Mouse (Mus musculus) spleen, postnatal 14 days (tissue): ENCODE results near the gene Hoxa10.

ENCODE experiments used
- DNase-seq, 2 experiments: peaks; one replicate each; pipeline ENCODE4 v3.0.0; 2021 to 2022; ENCODE audit warnings: low spot score in 2 of 2

Hoxa10 gene

DNA sequence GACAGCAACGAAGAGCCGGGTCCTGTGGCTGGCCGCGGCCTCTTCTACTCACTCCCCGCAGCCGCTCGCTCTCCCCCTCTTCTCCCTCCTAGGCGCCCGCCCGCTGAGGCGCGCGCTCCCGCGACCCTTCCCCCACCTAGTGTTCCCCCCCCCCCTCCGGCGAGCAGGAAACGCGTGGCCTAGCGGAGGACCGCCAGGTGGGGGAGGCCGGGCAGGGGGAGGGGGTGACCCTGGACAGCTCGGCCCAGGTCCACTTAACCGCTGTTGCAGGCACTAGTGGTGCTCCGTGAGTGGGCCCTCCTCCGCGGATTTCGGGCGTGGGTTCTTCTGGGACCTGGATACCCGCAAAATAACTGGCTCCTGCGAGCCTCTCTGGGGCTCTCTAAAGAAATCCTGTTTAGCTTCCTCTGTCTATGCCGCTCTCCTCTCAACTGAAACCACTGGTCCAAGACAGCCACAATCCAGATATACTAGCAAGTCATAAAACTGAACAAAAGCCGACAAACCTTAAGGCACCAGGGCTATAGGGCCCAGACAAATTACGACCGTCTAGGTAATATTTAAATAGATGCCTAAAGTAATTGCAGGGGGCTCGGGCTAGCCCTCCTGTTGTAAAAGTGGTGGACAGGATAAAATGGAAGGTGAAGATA lies 10.0 kb downstream of the Hoxa10 start, which contains the start of gene Hoxa9:
Hoxa9 (minus strand) TSS at position 574 of the 650 bp plus-strand sequence.
- DNase-seq, result no peak

- no peak for DNase-seq
Observed at GRCm38 (mm10) chr6:52229558-52230416, 10.9 kb downstream of the Hoxa10 start.

GRCm38 (mm10) chr6:52228475-52229465 lies 11.9 kb downstream of the Hoxa10 start:
- no peak for DNase-seq

DNA sequence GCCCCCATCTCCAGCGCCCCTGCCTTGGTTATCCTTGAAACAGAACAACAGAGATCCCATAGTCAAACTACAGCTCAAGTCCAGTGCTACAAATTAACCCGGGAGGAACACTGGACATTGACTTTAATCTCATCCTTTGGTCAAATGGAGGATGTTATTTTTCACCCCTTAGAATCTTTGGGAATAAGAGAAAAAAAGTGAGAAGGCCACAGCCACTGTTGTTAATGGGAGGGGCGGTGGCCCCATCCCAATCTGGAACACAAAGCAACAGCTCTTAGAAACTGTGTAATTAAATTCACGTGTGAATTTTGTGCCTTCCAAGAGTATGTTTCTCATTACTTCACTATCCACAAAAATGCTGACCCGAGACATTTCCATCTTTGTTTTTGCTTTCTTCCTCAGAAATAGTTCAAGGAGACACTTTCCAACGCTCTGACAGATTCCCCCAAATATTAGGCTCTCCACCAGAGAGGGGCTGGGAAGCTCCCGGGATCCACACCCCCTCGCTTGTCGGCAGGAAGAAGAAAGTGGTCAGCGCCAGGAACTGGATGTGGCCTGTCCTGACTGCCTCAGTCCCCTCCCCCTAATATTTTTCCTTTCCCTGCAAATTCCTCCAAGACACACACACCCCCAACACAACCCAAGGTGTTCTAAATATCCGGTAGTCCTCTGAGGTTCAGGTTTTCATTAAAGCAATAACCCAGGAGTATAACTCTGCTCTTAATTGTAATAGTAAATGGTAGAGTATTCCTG lies 13.0 kb downstream of the Hoxa10 start:
- DNase-seq, result no peak

DNA sequence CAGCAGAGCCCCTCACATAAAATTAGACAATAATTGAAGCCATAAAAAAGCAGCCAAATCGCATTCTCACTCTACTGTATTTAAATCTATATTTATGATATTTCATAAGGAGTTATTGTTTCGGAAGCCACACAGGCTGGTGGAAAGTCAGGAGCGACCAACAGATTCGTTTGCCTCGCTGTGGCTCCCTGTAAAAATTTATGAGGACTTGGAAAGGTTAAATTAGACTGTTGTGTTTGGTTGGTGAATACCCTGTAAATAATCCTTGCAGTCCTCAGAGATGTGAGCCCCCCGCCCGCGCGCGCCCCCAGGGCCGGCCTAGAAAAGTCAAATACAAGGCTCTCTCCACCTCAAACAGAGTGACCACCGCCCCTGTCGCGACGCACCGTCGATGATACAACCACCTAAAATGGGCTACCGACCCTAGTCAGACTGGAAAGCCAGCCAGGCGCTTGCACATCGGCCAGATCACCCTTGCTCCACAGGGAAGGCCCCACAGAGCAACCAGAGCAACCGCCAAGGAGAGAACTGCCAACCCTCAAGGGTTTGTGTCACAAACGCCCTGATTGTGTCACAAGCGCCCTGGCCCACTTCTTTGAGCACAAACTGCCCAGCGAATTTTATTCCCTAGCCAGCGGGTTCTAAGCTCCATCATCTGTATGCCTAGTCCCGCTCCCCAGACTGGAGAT lies 13.9 kb downstream of the Hoxa10 start:
- DNase-seq, result no peak

DNA sequence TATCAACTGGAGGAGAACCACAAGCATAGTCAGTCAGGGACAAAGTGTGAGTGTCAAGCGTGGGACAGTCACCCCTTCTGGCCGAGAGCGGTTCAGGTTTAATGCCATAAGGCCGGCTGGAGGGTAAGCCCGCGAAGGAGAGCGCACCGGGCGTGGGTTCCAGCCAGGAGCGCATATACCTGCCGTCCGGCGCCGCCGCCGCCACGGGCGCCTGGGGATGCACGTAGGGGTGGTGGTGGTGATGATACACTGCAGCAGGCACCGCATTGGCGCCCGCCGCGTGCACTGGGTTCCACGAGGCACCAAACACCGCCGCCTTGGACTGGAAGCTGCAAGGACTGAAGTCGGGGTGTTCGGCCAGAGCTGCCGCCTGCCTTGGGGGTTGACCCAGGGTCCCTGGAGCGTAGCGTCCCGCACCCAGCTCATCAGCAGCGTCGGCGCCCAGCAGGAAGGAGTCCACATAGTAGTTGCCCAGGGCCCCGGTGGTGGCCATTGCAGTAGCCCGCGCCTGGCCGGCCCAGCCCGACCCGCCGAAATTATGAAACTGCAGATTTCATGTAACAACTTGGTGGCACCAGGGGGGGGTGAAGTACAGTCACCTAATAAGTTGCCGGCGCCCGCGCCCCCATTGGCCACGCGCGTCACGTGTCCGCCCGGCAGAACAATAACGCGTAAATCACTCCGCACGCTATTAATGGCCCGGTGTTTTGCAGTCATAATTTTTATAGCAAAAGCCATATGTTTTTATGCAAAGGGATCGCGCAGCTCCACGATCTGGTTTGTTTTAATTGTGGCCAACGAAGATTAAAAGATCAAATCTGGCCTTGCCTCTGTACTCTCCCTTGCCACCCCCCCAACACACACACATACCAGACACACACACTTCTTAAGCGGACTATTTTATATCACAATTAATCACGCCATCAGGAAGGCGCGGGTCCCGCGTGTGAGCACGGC lies 14.8 kb downstream of the Hoxa10 start:
- DNase-seq, result no peak

DNA sequence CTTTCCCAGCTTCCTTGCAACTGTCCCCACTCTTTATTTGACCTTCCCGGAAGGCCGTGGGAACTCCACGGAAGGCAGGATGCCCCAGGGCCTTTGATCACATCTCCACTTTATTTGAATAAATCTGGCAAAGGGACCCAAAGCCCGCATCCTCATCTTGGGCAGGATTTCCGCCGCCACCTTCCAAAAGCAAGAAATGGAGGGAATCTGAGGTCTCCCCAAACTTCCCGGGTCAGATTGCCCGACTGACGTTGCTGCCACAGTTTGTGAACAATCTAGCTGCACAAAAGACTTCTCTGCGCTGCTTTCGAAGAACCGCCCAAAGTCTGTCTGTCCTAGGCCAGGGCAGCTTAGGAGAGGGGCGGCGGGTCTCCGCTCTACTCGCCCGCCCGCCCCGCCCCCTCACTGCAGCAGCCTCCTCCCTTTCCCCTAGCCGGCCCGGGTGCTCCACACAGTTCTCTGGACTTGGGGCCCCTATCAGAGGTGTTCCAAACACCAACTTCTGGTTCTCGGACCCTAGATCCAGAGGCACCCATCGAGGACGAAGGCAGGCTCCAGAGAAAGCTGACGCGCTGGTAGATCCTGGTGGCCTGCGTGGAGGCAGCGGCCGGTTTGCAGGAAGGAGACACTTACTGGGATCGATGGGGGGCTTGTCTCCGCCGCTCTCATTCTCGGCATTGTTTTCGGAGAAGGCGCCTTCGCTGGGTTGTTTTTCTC lies 15.6 kb downstream of the Hoxa10 start:
- DNase-seq, result no peak

DNA sequence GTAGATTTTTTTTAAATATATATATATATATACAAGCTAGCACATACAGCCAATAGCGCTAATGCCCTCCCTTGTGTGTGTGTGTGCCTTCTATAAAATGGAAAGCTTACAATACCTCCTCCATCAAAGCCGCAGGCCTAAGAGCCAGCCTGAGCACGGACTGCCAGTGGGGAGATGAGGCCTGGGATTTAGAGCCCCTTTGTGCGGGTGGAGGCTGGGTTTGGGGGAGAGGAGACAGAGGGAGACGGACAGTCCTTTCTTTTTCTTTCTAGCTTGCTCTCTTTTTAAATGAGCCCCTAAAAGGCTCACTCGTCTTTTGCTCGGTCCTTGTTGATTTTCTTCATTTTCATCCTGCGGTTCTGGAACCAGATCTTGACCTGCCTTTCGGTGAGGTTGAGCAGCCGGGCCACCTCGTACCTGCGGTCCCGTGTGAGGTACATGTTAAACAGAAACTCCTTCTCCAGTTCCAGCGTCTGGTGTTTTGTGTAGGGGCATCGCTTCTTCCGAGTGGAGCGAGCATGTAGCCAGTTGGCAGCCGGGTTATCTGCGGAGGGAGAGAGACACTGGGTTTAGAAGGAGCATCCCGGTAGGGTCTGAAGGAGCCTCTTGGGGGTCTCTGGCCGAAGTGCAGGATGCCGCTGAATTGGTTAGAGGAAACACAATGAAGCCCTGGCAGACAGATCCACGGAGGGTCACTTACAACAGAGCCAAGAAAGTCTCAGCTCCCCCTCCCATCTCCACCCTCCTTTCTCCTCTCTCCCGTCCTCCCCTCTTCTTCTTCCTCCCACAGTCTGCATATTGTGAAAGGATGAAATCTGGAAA lies 16.5 kb downstream of the Hoxa10 start:
- no peak for DNase-seq

- DNase-seq, result no peak
Observed at GRCm38 (mm10) chr6:52222729-52223128, 17.9 kb downstream of the Hoxa10 start.

- DNase-seq, result no peak
Observed at GRCm38 (mm10) chr6:52221993-52222685, 18.5 kb downstream of the Hoxa10 start.

DNA sequence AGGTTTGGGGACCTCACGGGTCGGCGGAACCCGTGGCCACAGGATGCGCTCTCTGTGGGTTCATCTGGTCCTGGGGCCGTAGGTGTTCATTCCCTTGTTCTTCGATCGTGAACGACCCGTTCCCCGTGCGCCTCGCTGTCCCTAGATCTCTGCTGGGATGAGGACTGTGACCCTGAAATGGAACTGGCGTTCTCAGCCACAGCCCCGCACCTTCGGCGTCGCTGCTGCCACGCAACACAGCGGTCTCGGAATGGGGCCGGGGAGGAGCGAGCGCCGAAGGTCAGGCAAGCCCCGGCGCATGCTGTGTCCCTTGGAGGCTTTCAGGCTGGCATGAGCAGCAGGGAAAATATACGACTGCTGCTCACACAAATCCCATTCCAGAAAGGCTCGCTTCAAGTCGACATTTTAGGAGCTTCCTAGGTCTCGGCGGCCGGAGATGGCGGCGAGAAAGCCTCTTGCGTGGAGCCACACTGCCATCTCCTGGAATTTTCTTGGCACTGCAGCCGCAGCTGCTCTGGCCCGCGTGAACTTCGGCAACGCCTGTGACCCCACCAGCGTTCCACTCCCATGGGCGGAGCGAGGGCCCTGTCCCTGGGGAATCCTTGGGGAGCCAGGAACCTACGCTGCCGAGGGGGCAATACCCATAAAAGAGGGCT lies 19.2 kb downstream of the Hoxa10 start, which contains the start of gene Hoxa7:
Hoxa7 (minus strand) TSS at position 518 of the 656 bp plus-strand sequence.
- DNase-seq, result peak; percentile 59 to 76

GRCm38 (mm10) chr6:52220865-52221310 lies 19.8 kb downstream of the Hoxa10 start:
- no peak for DNase-seq

GRCm38 (mm10) chr6:52220003-52220864 lies 20.4 kb downstream of the Hoxa10 start:
- no peak for DNase-seq

GRCm38 (mm10) chr6:52219234-52219942 lies 21.3 kb downstream of the Hoxa10 start:
- no peak for DNase-seq
